Mouse (Mus musculus): Measurements from ENCODE around the gene Ppfia1. TPM values are rescaled to one million over a fixed set of nuclear protein-coding genes. Genes with fewer than 3 reads are reported as not detected.

The Ppfia1 gene
- polyA plus RNA-seq, 1 experiment, result 77.6 TPM

- TF ChIP-seq CTCF (IDR thresholded peaks at IDR 0.05; ENCODE audit: borderline replicate concordance, insufficient read depth, low read depth, low read length) (no peak), POLR2A (IDR thresholded peaks at IDR 0.05; ENCODE audit: borderline replicate concordance, insufficient read depth, low read length) (no peak)
- peaks cover 8% of the 10 kb centered on the region for H3K4me1 ChIP-seq (ENCODE audit: control insufficient read depth, insufficient read depth, low read length)
- no peak overlapping the region for H3K27ac ChIP-seq (ENCODE audit: insufficient read depth, low read length)
- H3K4me3 ChIP-seq (replicated peaks; ENCODE audit: insufficient read depth, low read depth, low read length), result no peak overlapping the region
- 18% methylated on average over 9 of the region's 9 CpGs for WGBS
- no peaks in the 10 kb centered on the region for H3K27me3 ChIP-seq (ENCODE audit: control insufficient read depth, insufficient read depth, low read length)
- peak in 1 of 2 experiments; percentile 40 for DNase-seq
Measured at GRCm38 (mm10) chr7:144563456-144564155, 10.1 kb upstream of the Ppfia1 start.

DNA sequence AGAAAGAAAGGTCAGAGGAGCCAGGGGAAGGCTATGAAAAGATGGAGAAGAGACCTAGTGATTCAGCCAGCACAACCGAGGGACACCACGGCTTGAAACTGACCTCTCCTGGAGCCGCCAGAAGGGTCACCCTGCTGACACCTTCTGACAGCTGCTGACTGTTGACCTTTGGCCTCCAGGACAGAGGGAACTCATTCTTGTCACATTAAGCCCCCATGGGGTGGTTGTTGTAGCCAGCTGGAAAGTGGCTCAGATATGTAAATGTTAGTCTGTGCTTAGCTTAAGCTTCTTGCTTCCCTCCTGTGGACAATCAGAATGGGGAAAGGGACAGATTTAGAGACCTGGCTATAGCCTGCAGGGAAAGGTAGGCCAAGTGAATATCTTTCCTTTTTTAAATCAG lies 8.5 kb upstream of the Ppfia1 start:
- no peak for DNase-seq
- no peaks in the 10 kb centered on the region for H3K27me3 ChIP-seq (ENCODE audit: control insufficient read depth, insufficient read depth, low read length)
- no peak overlapping the region for H3K27ac ChIP-seq (ENCODE audit: insufficient read depth, low read length)
- H3K4me1 ChIP-seq (ENCODE audit: control insufficient read depth, insufficient read depth, low read length), result peaks cover 8% of the 10 kb centered on the region
- WGBS, result 46% methylated on average over 3 of the region's 3 CpGs
- no peak overlapping the region for H3K4me3 ChIP-seq (replicated peaks; ENCODE audit: insufficient read depth, low read depth, low read length)
- no peak for TF ChIP-seq CTCF (IDR thresholded peaks at IDR 0.05; ENCODE audit: borderline replicate concordance, insufficient read depth, low read depth, low read length)
- no peak for TF ChIP-seq POLR2A (IDR thresholded peaks at IDR 0.05; ENCODE audit: borderline replicate concordance, insufficient read depth, low read length)

GRCm38 (mm10) chr7:144560594-144560993 lies 7.1 kb upstream of the Ppfia1 start:
- no peak for DNase-seq

GRCm38 (mm10) chr7:144558552-144558951 lies 5.0 kb upstream of the Ppfia1 start:
- Histone ChIP-seq H3K4me3 (replicated peaks; ENCODE audit: insufficient read depth, low read depth, low read length) (no peak overlapping the region), H3K4me1 (ENCODE audit: control insufficient read depth, insufficient read depth, low read length) (peaks cover 4% of the 10 kb centered on the region), H3K27ac (ENCODE audit: insufficient read depth, low read length) (no peak overlapping the region), H3K27me3 (ENCODE audit: control insufficient read depth, insufficient read depth, low read length) (no peaks in the 10 kb centered on the region)
- TF ChIP-seq POLR2A (IDR thresholded peaks at IDR 0.05; ENCODE audit: borderline replicate concordance, insufficient read depth, low read length) (no peak), CTCF (IDR thresholded peaks at IDR 0.05; ENCODE audit: borderline replicate concordance, insufficient read depth, low read depth, low read length) (no peak)
- DNase-seq, result no peak
- WGBS, result 57% methylated on average over 6 of the region's 6 CpGs

More at GRCm38 (mm10) chr7:144560594-144560993, 7.1 kb upstream of the Ppfia1 start:
- 82% methylated on average over 4 of the region's 4 CpGs for WGBS
- no peak overlapping the region for H3K27ac ChIP-seq (ENCODE audit: insufficient read depth, low read length)
- peaks cover 8% of the 10 kb centered on the region for H3K4me1 ChIP-seq (ENCODE audit: control insufficient read depth, insufficient read depth, low read length)
- no peak overlapping the region for H3K4me3 ChIP-seq (replicated peaks; ENCODE audit: insufficient read depth, low read depth, low read length)
- H3K27me3 ChIP-seq (ENCODE audit: control insufficient read depth, insufficient read depth, low read length), result no peaks in the 10 kb centered on the region
- TF ChIP-seq POLR2A (IDR thresholded peaks at IDR 0.05; ENCODE audit: borderline replicate concordance, insufficient read depth, low read length), result no peak
- TF ChIP-seq CTCF (IDR thresholded peaks at IDR 0.05; ENCODE audit: borderline replicate concordance, insufficient read depth, low read depth, low read length), result no peak

DNA sequence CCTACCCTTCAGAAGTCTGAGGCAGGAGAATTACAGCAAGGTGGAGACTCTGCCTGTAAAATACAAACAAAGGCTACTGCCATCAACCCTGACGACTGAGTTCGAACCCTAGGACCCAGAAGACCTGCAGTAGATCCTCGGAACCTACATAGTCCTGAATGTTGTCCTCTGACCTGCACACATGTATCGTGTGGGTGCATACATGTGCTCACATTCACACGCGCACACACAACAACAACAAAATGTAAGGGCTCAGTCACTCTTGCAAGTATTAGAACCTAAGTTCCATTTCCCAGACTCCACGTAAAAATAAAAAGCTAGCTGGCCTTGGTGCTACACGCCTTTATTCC lies 569 bp upstream of the Ppfia1 start:
- 22% methylated on average over 8 of the region's 8 CpGs for WGBS
- DNase-seq, result no peak
- peak overlapping the region; percentile 63 for H3K4me3 ChIP-seq (replicated peaks; ENCODE audit: insufficient read depth, low read depth, low read length)

GRCm38 (mm10) chr7:144552274-144552673 lies 1.3 kb downstream of the Ppfia1 start:
- no peak for DNase-seq
- peaks cover 18% of the 10 kb centered on the region for H3K4me1 ChIP-seq (ENCODE audit: control insufficient read depth, insufficient read depth, low read length)
- no peak overlapping the region for H3K27ac ChIP-seq (ENCODE audit: insufficient read depth, low read length)
- 50% methylated on average over 8 of the region's 8 CpGs for WGBS
- no peaks in the 10 kb centered on the region for H3K27me3 ChIP-seq (ENCODE audit: control insufficient read depth, insufficient read depth, low read length)
- H3K4me3 ChIP-seq (replicated peaks; ENCODE audit: insufficient read depth, low read depth, low read length), result peak overlapping the region; percentile 95
- no peak for TF ChIP-seq POLR2A (IDR thresholded peaks at IDR 0.05; ENCODE audit: borderline replicate concordance, insufficient read depth, low read length)
- no peak for TF ChIP-seq CTCF (IDR thresholded peaks at IDR 0.05; ENCODE audit: borderline replicate concordance, insufficient read depth, low read depth, low read length)

More for the DNA sequence above, 569 bp upstream of the Ppfia1 start:
- H3K27me3 ChIP-seq (ENCODE audit: control insufficient read depth, insufficient read depth, low read length), result no peaks in the 10 kb centered on the region
- H3K4me1 ChIP-seq (ENCODE audit: control insufficient read depth, insufficient read depth, low read length), result peaks cover 18% of the 10 kb centered on the region
- TF ChIP-seq POLR2A (IDR thresholded peaks at IDR 0.05; ENCODE audit: borderline replicate concordance, insufficient read depth, low read length) (no peak), CTCF (IDR thresholded peaks at IDR 0.05; ENCODE audit: borderline replicate concordance, insufficient read depth, low read depth, low read length) (no peak)
- H3K27ac ChIP-seq (ENCODE audit: insufficient read depth, low read length), result peak overlapping the region; percentile 82

- 39% methylated on average over 1 of the region's 1 CpGs for WGBS
- H3K27ac ChIP-seq (ENCODE audit: insufficient read depth, low read length), result peak overlapping the region; percentile 39
- no peaks in the 10 kb centered on the region for H3K27me3 ChIP-seq (ENCODE audit: control insufficient read depth, insufficient read depth, low read length)
- peaks cover 20% of the 10 kb centered on the region for H3K4me1 ChIP-seq (ENCODE audit: control insufficient read depth, insufficient read depth, low read length)
- H3K4me3 ChIP-seq (replicated peaks; ENCODE audit: insufficient read depth, low read depth, low read length), result peak overlapping the region; percentile 36
- no peak for DNase-seq
- TF ChIP-seq POLR2A (IDR thresholded peaks at IDR 0.05; ENCODE audit: borderline replicate concordance, insufficient read depth, low read length) (no peak), CTCF (IDR thresholded peaks at IDR 0.05; ENCODE audit: borderline replicate concordance, insufficient read depth, low read depth, low read length) (no peak)
Measured at GRCm38 (mm10) chr7:144550811-144551210, 2.7 kb downstream of the Ppfia1 start.

GRCm38 (mm10) chr7:144549904-144550566 lies 3.5 kb downstream of the Ppfia1 start:
- Histone ChIP-seq H3K27me3 (ENCODE audit: control insufficient read depth, insufficient read depth, low read length) (no peaks in the 10 kb centered on the region), H3K27ac (ENCODE audit: insufficient read depth, low read length) (peak overlapping the region; percentile 39), H3K4me1 (ENCODE audit: control insufficient read depth, insufficient read depth, low read length) (peaks cover 25% of the 10 kb centered on the region), H3K4me3 (replicated peaks; ENCODE audit: insufficient read depth, low read depth, low read length) (peak overlapping the region; percentile 39)
- 9% methylated on average over 2 of the region's 2 CpGs for WGBS
- DNase-seq, result peak; percentile 86 to 96
- TF ChIP-seq CTCF (IDR thresholded peaks at IDR 0.05; ENCODE audit: borderline replicate concordance, insufficient read depth, low read depth, low read length) (no peak; the same call in 1 of the 2 replicates), POLR2A (IDR thresholded peaks at IDR 0.05; ENCODE audit: borderline replicate concordance, insufficient read depth, low read length) (no peak)

All from cerebellum, adult 2 months (tissue).